Mouse (Mus musculus): ENCODE measurements around the gene Psmb11. TPM values are rescaled to one million over a fixed set of nuclear protein-coding genes. Genes with fewer than 3 reads are reported as not detected.

The Psmb11 gene
- total RNA-seq (2014; rRNA removed) (under 0.01 TPM in 1 of 2 replicates, not detected in the other), polyA plus RNA-seq (2015; fragmentation: Nextera tagmentation; extraction: Ambion mirVana) (0.04 and 0.08 TPM in 2 replicates)

- no peak for TF ChIP-seq CTCF (IDR thresholded peaks at IDR 0.05; ENCODE audit: low read depth)
- Histone ChIP-seq H3K9ac (no peak within 1 kb of the TSS), H3K27me3 (ENCODE audit: insufficient read depth, low read length) (no peaks in the 10 kb centered on the region), H3K36me3 (ENCODE audit: insufficient read depth) (no peaks in the 10 kb centered on the region), H3K9me3 (ENCODE audit: low read length) (no peaks in the 10 kb centered on the region), H3K4me3 (ENCODE audit: low read depth, low read length) (no peak within 1 kb of the TSS), H3K4me1 (ENCODE audit: insufficient read depth) (0 out of 2 replicates have a peak, but pooled peaks cover 5% of the 10 kb centered on the region), H3K4me2 (ENCODE audit: low read depth) (no peak within 1 kb of the TSS), H3K27ac (ENCODE audit: low read depth, low read length) (no peak within 1 kb of the TSS)
- 78% methylated on average over 1 of the region's 1 CpGs for WGBS
- no peak for DNase-seq
- no peak for ATAC-seq
These were observed at the start of gene Psmb11 for GRCm38 (mm10) chr14:54621133-54621532. Gene Psmb11, plus strand, starts transcription at chr14:54621433.

DNA sequence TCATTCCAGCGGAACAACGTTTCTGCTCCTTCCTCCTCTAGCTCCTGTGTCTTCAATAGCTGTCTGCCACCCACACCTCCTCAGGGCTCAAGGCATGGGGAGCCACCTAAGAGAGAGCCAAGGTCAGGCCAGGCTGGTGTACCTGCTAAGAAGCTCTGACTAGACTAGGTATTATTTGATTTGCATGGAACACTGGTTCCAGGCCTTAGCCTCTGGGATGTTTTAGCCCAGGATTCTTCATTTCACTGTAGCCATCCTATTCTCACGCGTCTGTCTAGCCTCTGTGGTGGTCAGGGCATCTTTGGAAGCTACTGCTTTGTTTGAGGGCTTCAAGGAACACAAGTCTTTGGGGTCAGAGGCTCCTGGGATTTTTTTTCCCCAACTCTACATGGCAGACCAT, 49.1 kb upstream of the Psmb11 start:
- Histone ChIP-seq H3K4me1 (ENCODE audit: insufficient read depth) (no peaks in the 10 kb centered on the region; the same call in 1 of the 2 replicates), H3K9me3 (ENCODE audit: low read length) (no peaks in the 10 kb centered on the region), H3K27ac (ENCODE audit: low read depth, low read length) (no peak overlapping the region), H3K4me3 (ENCODE audit: low read depth, low read length) (no peak overlapping the region), H3K9ac (no peak overlapping the region), H3K36me3 (ENCODE audit: insufficient read depth) (no peaks in the 10 kb centered on the region), H3K27me3 (ENCODE audit: insufficient read depth, low read length) (peaks cover 11% of the 10 kb centered on the region), H3K4me2 (ENCODE audit: low read depth) (no peak overlapping the region)
- TF ChIP-seq CTCF (IDR thresholded peaks at IDR 0.05; ENCODE audit: low read depth) = no peak
- ATAC-seq (no peak), DNase-seq (no peak)
- WGBS = 31% methylated on average over 4 of the region's 4 CpGs

DNA sequence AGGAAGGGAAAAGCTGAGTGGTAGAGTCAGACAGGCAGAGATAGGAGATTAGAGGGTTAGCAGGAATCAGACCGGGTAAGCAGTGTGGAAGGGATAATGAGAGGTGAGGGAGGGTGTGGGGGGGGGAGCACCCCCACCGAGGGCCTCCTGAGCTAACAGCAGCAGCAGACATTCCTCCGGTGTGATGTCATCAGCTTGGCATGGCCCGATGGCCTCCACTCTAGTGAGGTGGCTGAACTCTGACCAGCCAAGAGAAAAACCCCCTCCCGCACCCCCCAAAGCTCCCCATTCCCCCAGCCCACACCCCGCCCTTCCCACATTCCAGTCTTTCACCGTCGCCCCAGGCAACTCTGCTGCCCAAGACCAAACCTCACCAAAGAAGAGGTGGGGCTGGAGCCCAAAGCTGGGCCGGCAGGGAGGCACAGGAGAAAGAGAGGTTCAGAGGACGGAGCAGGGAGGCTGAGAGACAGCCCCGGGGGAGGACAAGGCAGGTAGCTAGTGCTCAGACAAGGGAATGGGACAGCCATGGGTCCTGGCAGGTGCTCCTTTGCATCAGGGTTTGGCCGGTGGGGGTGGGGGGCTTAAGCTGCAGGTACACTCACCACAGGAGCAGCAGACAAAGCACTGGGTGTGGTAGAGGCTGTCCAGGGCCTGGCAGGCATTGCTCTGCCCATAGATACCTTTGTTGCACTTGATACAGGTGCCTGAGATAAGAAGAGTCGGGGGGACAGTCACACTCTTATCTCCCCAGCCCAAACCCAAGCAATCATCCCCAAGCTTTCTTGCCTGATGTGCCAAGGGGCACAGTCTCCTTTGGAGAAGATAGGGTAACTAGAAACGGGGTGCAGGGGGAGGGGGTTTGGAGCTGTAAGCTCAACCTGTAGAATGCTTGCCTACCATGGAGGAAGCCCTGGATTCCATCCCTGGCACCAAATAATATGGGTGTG, 48.2 kb upstream of the Psmb11 start:
- WGBS = 8% methylated on average over 14 of the region's 14 CpGs
- no peak for TF ChIP-seq CTCF (IDR thresholded peaks at IDR 0.05; ENCODE audit: low read depth)
- Histone ChIP-seq H3K4me2 (ENCODE audit: low read depth) (peak overlapping the region; percentile 15; the same call in 1 of the 2 replicates), H3K9me3 (ENCODE audit: low read length) (no peaks in the 10 kb centered on the region), H3K27ac (ENCODE audit: low read depth, low read length) (no peak overlapping the region), H3K27me3 (ENCODE audit: insufficient read depth, low read length) (peaks cover 14% of the 10 kb centered on the region), H3K36me3 (ENCODE audit: insufficient read depth) (no peaks in the 10 kb centered on the region), H3K4me1 (ENCODE audit: insufficient read depth) (no peaks in the 10 kb centered on the region; the same call in 1 of the 2 replicates), H3K4me3 (ENCODE audit: low read depth, low read length) (no peak overlapping the region), H3K9ac (no peak overlapping the region)
- DNase-seq (no peak), ATAC-seq (peak; percentile 13; the same call in 1 of the 2 replicates)

DNA sequence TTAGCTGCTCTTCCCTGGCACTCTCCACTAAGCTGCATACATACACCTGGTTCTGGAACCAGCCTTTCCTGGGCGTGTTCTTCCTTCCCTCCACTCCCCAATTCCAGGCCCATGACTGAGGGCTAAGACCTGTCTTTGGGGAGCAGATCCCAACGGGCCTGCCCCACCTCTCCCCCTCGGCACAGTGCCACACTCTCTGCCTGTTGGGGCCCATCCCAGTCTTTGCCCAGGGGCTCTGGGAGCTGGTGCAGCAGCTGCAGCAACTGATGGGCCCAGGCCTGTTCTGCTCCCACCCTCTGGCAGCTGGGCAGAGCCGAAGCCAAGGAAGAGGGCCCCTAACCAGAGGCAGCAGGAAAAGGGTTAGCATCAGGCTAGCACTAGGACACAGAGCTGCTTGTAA, 47.0 kb upstream of the Psmb11 start:
- no peaks in the 10 kb centered on the region; the same call in 1 of the 2 replicates for H3K4me1 ChIP-seq (ENCODE audit: insufficient read depth)
- TF ChIP-seq CTCF (IDR thresholded peaks at IDR 0.05; ENCODE audit: low read depth) = no peak
- DNase-seq = no peak
- no peak overlapping the region for H3K4me3 ChIP-seq (ENCODE audit: low read depth, low read length)
- no peak overlapping the region for H3K9ac ChIP-seq
- H3K4me2 ChIP-seq (ENCODE audit: low read depth) = 0 out of 2 replicates have a peak overlapping the region, but pooled peaks have one; percentile 3
- 8% methylated on average over 4 of the region's 4 CpGs for WGBS
- H3K27me3 ChIP-seq (ENCODE audit: insufficient read depth, low read length) = peaks cover 14% of the 10 kb centered on the region
- no peaks in the 10 kb centered on the region for H3K36me3 ChIP-seq (ENCODE audit: insufficient read depth)
- no peak overlapping the region for H3K27ac ChIP-seq (ENCODE audit: low read depth, low read length)
- no peaks in the 10 kb centered on the region for H3K9me3 ChIP-seq (ENCODE audit: low read length)
- ATAC-seq = no peak

DNA sequence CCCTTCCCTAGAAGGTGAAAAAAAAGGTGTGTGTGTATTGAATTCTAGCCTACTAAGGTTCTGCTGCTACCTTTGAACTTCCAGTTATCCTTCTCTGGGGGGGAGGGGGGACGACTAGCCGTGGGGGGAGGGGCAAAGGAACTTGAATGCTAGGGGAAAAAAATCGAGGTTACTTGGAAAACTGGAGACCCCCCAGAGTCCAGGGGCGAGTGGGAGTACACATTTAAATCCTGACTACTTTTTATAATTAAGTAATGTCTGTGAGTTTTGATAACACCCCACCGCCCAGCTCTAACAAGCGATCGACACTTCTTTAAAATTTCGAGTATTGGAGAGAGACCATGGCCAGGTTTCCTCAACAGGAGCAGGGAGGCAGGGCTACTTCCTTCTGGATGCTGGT, 46.2 kb upstream of the Psmb11 start:
- WGBS = 8% methylated on average over 8 of the region's 8 CpGs
- no peak for ATAC-seq

DNA sequence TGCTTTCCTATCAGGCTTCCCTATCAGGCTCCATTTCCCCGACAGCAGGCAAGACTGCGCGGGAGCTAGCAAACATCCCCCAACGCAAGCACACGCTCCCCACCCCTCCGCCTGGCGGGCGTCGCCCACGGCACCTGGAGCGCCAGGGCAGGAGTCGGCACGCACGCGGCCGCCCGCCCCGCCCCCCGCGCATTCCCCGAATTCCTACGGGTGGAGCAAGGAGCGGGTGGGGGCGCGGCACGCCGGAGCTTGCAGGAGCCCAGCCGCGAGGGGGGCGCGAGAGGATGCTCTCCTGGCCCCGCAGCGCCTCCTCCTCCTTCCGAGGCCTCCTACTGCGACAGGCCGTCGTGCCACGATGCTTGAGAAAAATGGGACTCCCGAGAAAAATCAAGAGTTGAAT, 45.6 kb upstream of the Psmb11 start:
- 0% methylated on average over 37 of the region's 39 CpGs for WGBS
- no peak; the same call in 1 of the 2 replicates for ATAC-seq

More for the DNA sequence above, 46.2 kb upstream of the Psmb11 start:
- H3K27me3 ChIP-seq (ENCODE audit: insufficient read depth, low read length) = peaks cover 14% of the 10 kb centered on the region
- no peaks in the 10 kb centered on the region for H3K36me3 ChIP-seq (ENCODE audit: insufficient read depth)
- H3K4me2 ChIP-seq (ENCODE audit: low read depth) = peak overlapping the region; percentile 84
- H3K9ac ChIP-seq = no peak overlapping the region
- H3K9me3 ChIP-seq (ENCODE audit: low read length) = no peaks in the 10 kb centered on the region
- H3K4me1 ChIP-seq (ENCODE audit: insufficient read depth) = no peaks in the 10 kb centered on the region; the same call in 1 of the 2 replicates
- H3K27ac ChIP-seq (ENCODE audit: low read depth, low read length) = no peak overlapping the region
- no peak for DNase-seq
- H3K4me3 ChIP-seq (ENCODE audit: low read depth, low read length) = peak overlapping the region; percentile 52; the same call in 1 of the 2 replicates
- TF ChIP-seq CTCF (IDR thresholded peaks at IDR 0.05; ENCODE audit: low read depth) = no peak

More for the DNA sequence above, 45.6 kb upstream of the Psmb11 start:
- Histone ChIP-seq H3K27me3 (ENCODE audit: insufficient read depth, low read length) (peaks cover 14% of the 10 kb centered on the region), H3K4me3 (ENCODE audit: low read depth, low read length) (peak overlapping the region; percentile 52), H3K4me1 (ENCODE audit: insufficient read depth) (no peaks in the 10 kb centered on the region; the same call in 1 of the 2 replicates), H3K9ac (peak overlapping the region; percentile 40; the same call in 1 of the 2 replicates), H3K27ac (ENCODE audit: low read depth, low read length) (no peak overlapping the region), H3K4me2 (ENCODE audit: low read depth) (peak overlapping the region; percentile 84), H3K36me3 (ENCODE audit: insufficient read depth) (no peaks in the 10 kb centered on the region), H3K9me3 (ENCODE audit: low read length) (no peaks in the 10 kb centered on the region)
- TF ChIP-seq CTCF (IDR thresholded peaks at IDR 0.05; ENCODE audit: low read depth) = peak; percentile 15; the same call in 1 of the 2 replicates
- DNase-seq = peak; percentile 42
